Mouse (Mus musculus) heart, embryonic 16.5 days (tissue): Measurements from ENCODE around the gene Gsto1. TPM values are rescaled to one million over a fixed set of nuclear protein-coding genes. Genes with fewer than 3 reads are reported as not detected.
"Not testable (repeated sequence)": the region's sequence is repeated elsewhere in the genome, so short reads cannot be mapped to it uniquely, and the experiment has no call there.

Experiments
- ATAC-seq: fragments of 200-750 bp; cut with Nextera tagmentation; replicated peaks from 2 replicates; pipeline ENCODE4 v1.8.0; 2017; ENCODE audit warnings: moderate number of reproducible peaks; ENCODE audit not compliant: insufficient read depth, low FRiP score; ENCODE audit errors: extremely low read depth
- H3K27ac ChIP-seq: fragments of 300-500 bp; sonication (generic); 2 replicates; pipeline ENCODE4 v1.5.1; 2014; ENCODE audit warnings: mild to moderate bottlenecking, low read length, control low read depth, moderate library complexity
- H3K27me3 ChIP-seq: fragments of 300-500 bp; sonication (generic); 2 replicates; pipeline ENCODE4 v1.6.1; 2014; ENCODE audit warnings: low read length, mixed read lengths; ENCODE audit not compliant: control insufficient read depth, insufficient read depth
- H3K36me3 ChIP-seq: fragments of 300-500 bp; sonication (generic); 2 replicates; pipeline ENCODE4 v1.6.1; 2014; ENCODE audit not compliant: control insufficient read depth, insufficient read depth
- H3K4me1 ChIP-seq: fragments of 300-500 bp; sonication (generic); 2 replicates; pipeline ENCODE4 v1.6.1; 2014; ENCODE audit warnings: low read length, mixed read lengths; ENCODE audit not compliant: control insufficient read depth, insufficient read depth
- H3K4me2 ChIP-seq: fragments of 300-500 bp; sonication (generic); 2 replicates; pipeline ENCODE4 v1.6.1; 2014; ENCODE audit warnings: low read depth, mild to moderate bottlenecking, control low read depth, low read length
- H3K4me3 ChIP-seq: fragments of 300-500 bp; sonication (generic); 2 replicates; pipeline ENCODE4 v1.5.1; 2014; ENCODE audit warnings: mild to moderate bottlenecking, control low read depth, low read length
- H3K9ac ChIP-seq: fragments of 300-500 bp; sonication (generic); 2 replicates; pipeline ENCODE4 v1.6.1; 2014; ENCODE audit warnings: low read length, control low read depth
- H3K9me3 ChIP-seq: fragments of 300-500 bp; sonication (generic); replicated peaks from 2 replicates; pipeline ENCODE4 v1.6.1; 2016; ENCODE audit warnings: low read length; ENCODE audit not compliant: control insufficient read depth
- WGBS: fragments of 180-500 bp; shearing (Covaris S2); extraction: QIAGEN DNeasy Blood & Tissue Kit; methylation state at CpG from one replicate; pipeline ENCODE4 v1.1.7; 2014; 5-methylcytosine and 5-hydroxymethylcytosine counted together
- polyA plus RNA-seq: library from polyadenylated mRNA; unstranded; fragments of >200 nt; fragmentation: Nextera tagmentation; extraction: Ambion mirVana; gene quantifications from 2 replicates; pipeline ENCODE4 v1.2.1, GENCODE M21; 2015

Gsto1 gene
- polyA plus RNA-seq, 1 experiment from 2014 or later: 121 TPM

GRCm38 (mm10) chr19:47852131-47852530 is 2.6 kb upstream of the Gsto1 start:
- H3K4me3 ChIP-seq, H3K9ac ChIP-seq, H3K9me3 ChIP-seq, ATAC-seq, H3K27me3 ChIP-seq, H3K4me2 ChIP-seq, H3K36me3 ChIP-seq, H3K27ac ChIP-seq: not testable (repeated sequence)
- H3K4me1 ChIP-seq: peaks cover 14% of the 10 kb centered on the region
- WGBS: 81% methylated on average over 3 of the region's 3 CpGs

GRCm38 (mm10) chr19:47853053-47853452 is 1.7 kb upstream of the Gsto1 start:
- WGBS: 91% methylated on average over 3 of the region's 3 CpGs
- H3K9me3 ChIP-seq: no peaks in the 10 kb centered on the region

GRCm38 (mm10) chr19:47853951-47854795 is 597 bp upstream of the Gsto1 start:
- Histone ChIP-seq H3K27me3 (no peaks in the 10 kb centered on the region), H3K36me3 (peaks cover 8% of the 10 kb centered on the region)
- ATAC-seq: peak; percentile 34

More at GRCm38 (mm10) chr19:47853053-47853452, 1.7 kb upstream of the Gsto1 start:
- no peak for ATAC-seq
- Histone ChIP-seq H3K27ac (no peak overlapping the region), H3K27me3 (no peaks in the 10 kb centered on the region), H3K9ac (no peak overlapping the region), H3K4me1 (peaks cover 14% of the 10 kb centered on the region), H3K4me2 (no peak overlapping the region), H3K36me3 (0 out of 2 replicates have a peak, but pooled peaks cover 6% of the 10 kb centered on the region), H3K4me3 (no peak overlapping the region)

GRCm38 (mm10) chr19:47857957-47858942 is 3.5 kb downstream of the Gsto1 start:
- no peak for ATAC-seq
- no peak overlapping the region for H3K9ac ChIP-seq
- H3K4me1 ChIP-seq: peaks cover 14% of the 10 kb centered on the region
- H3K4me3 ChIP-seq: no peak overlapping the region
- no peaks in the 10 kb centered on the region for H3K27me3 ChIP-seq
- peaks cover 29% of the 10 kb centered on the region for H3K36me3 ChIP-seq
- H3K9me3 ChIP-seq: no peaks in the 10 kb centered on the region
- 79% methylated on average over 18 of the region's 18 CpGs for WGBS
- no peak overlapping the region for H3K27ac ChIP-seq
- no peak overlapping the region for H3K4me2 ChIP-seq

More at GRCm38 (mm10) chr19:47853951-47854795, 597 bp upstream of the Gsto1 start:
- Histone ChIP-seq H3K27ac (peak overlapping the region; percentile 49), H3K9ac (peak overlapping the region; percentile 82), H3K4me1 (peaks cover 14% of the 10 kb centered on the region), H3K9me3 (no peaks in the 10 kb centered on the region), H3K4me3 (peak overlapping the region; percentile 85), H3K4me2 (peak overlapping the region; percentile 100)
- 17% methylated on average over 13 of the region's 13 CpGs for WGBS

GRCm38 (mm10) chr19:47859180-47859579 is 4.4 kb downstream of the Gsto1 start:
- H3K4me3 ChIP-seq: no peak overlapping the region
- H3K36me3 ChIP-seq: peaks cover 34% of the 10 kb centered on the region
- no peaks in the 10 kb centered on the region for H3K9me3 ChIP-seq
- no peak overlapping the region for H3K9ac ChIP-seq
- no peak overlapping the region for H3K4me2 ChIP-seq
- WGBS: 82% methylated on average over 8 of the region's 8 CpGs
- no peak overlapping the region for H3K27ac ChIP-seq
- no peak for ATAC-seq
- no peaks in the 10 kb centered on the region for H3K27me3 ChIP-seq
- H3K4me1 ChIP-seq: peaks cover 8% of the 10 kb centered on the region

GRCm38 (mm10) chr19:47862581-47862980 is 7.8 kb downstream of the Gsto1 start:
- Histone ChIP-seq H3K9ac (no peak overlapping the region), H3K9me3 (no peaks in the 10 kb centered on the region), H3K27me3 (no peaks in the 10 kb centered on the region; the same call in 1 of the 2 replicates), H3K4me3 (no peak overlapping the region), H3K36me3 (peaks cover 32% of the 10 kb centered on the region), H3K4me2 (no peak overlapping the region), H3K27ac (no peak overlapping the region), H3K4me1 (peaks cover 2% of the 10 kb centered on the region; the same call in 1 of the 2 replicates)
- ATAC-seq: no peak
- 86% methylated on average over 3 of the region's 3 CpGs for WGBS

- H3K27ac ChIP-seq: no peak overlapping the region
- ATAC-seq: no peak
- H3K9me3 ChIP-seq: no peaks in the 10 kb centered on the region
- H3K4me3 ChIP-seq: no peak overlapping the region
- no peak overlapping the region for H3K9ac ChIP-seq
- H3K4me1 ChIP-seq: peaks cover 2% of the 10 kb centered on the region; the same call in 1 of the 2 replicates
- WGBS: 95% methylated on average over 9 of the region's 9 CpGs
- H3K36me3 ChIP-seq: peaks cover 28% of the 10 kb centered on the region
- no peaks in the 10 kb centered on the region; the same call in 1 of the 2 replicates for H3K27me3 ChIP-seq
- H3K4me2 ChIP-seq: no peak overlapping the region
These were observed 9.3 kb downstream of the Gsto1 start for GRCm38 (mm10) chr19:47864051-47864450.

- Histone ChIP-seq H3K36me3 (peaks cover 22% of the 10 kb centered on the region), H3K4me2 (peak overlapping the region; percentile 85), H3K9me3 (no peaks in the 10 kb centered on the region), H3K27me3 (no peaks in the 10 kb centered on the region; the same call in 1 of the 2 replicates), H3K27ac (no peak overlapping the region), H3K4me3 (peak overlapping the region; percentile 63), H3K4me1 (peaks cover 2% of the 10 kb centered on the region; the same call in 1 of the 2 replicates), H3K9ac (peak overlapping the region; percentile 75)
- no peak for ATAC-seq
- WGBS: 84% methylated on average over 7 of the region's 7 CpGs
These were observed 10.0 kb downstream of the Gsto1 start for GRCm38 (mm10) chr19:47864721-47865120.
